11 mouse cellular contexts compared by ENCODE assay signal in the genomic region with DNA sequence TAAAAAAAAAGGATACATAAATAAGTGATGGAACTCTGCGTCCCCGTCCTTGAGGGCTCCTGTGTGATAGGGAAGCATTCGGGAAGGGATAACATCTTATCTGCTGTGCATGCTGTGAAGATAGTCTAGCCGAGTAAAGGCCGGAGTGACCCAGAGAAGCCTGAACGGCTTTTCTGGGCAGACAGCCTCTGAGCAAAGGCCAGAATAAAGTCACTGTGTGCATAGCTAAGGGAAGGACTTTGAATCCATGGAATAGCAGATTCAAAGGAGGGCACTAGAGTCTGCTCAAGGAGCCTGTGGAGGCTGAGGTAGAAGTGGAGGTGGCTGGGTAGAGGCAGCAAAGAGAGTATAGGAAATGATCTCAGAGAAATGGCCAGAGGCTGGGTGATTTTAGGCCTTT. TPM values are rescaled to one million over a fixed set of nuclear protein-coding genes. Genes with fewer than 3 reads are reported as not detected.
DNase-seq lines count a peak whose midpoint lies in the region; ATAC-seq and TF ChIP-seq lines count a peak whose summit lies in the region.
"Had no signal": no experiment of that assay in that cellular context is flagged by ENCODE, and none has a peak within 500 bp of the region (broad histone marks: within the 10 kb centered on the region; RNA-seq: fewer than 3 reads in every experiment).

No protein-coding gene starts in this region.

- 89% methylated on average over 6 of the region's 6 CpGs for WGBS in forebrain, postnatal 0 days
- WGBS in forebrain, embryonic 13.5 days, result 94% methylated on average over 6 of the region's 6 CpGs
- 58% methylated on average over 6 of the region's 6 CpGs for WGBS in kidney, adult 2 months
- WGBS in embryonic facial prominence, embryonic 10.5 days, result 90% methylated on average over 6 of the region's 6 CpGs

- H3K27ac ChIP-seq in forebrain, postnatal 0 days (ENCODE audit: low read depth, low read length), result peak overlapping the region; percentile 4; the same call in 1 of the 2 replicates
- H3K27ac ChIP-seq in forebrain, embryonic 13.5 days, result no peak overlapping the region
- peak overlapping the region; percentile 66 for H3K27ac ChIP-seq in kidney, adult 2 months (ENCODE audit: insufficient read depth, low read depth, low read length)
- H3K27ac ChIP-seq in embryonic facial prominence, embryonic 10.5 days (replicated peaks), result peak overlapping the region; percentile 79

- TF ChIP-seq CTCF in forebrain, postnatal 0 days (IDR thresholded peaks at IDR 0.05; ENCODE audit: low read depth), result no peak
- TF ChIP-seq CTCF in kidney, adult 2 months (conservative IDR thresholded peaks at IDR 0.05; ENCODE audit: insufficient read depth, insufficient read length, low read depth, low read length), result no peak

- H3K4me3 ChIP-seq in forebrain, postnatal 0 days (ENCODE audit: low read depth, low read length), result no peak overlapping the region
- H3K4me3 ChIP-seq in forebrain, embryonic 13.5 days, result no peak overlapping the region
- H3K4me3 ChIP-seq in kidney, adult 2 months (ENCODE audit: insufficient read depth, low read depth, low read length), result no peak overlapping the region
- H3K4me3 ChIP-seq in embryonic facial prominence, embryonic 10.5 days, result no peak overlapping the region
- H3K4me3 ChIP-seq: midbrain, embryonic 15.5 days had no signal

- no peak for DNase-seq in forebrain, postnatal 0 days
- peak; percentile 66 for DNase-seq in kidney, adult 2 months
- DNase-seq in kidney, postnatal 4 days, result no peak
- no peak for DNase-seq in embryonic facial prominence, embryonic 10.5 days (ENCODE audit: low spot score)
- DNase-seq in kidney, postnatal 36 days, result peak; percentile 29 to 44
- DNase-seq in right cerebral cortex, postnatal 36 days (ENCODE audit: low spot score in 2 of 2), result no peak
- DNase-seq in spleen, postnatal 36 days (ENCODE audit: low spot score in 2 of 2), result no peak
- DNase-seq: gastrocnemius, postnatal 25 days had no signal

- H3K4me2 ChIP-seq in forebrain, postnatal 0 days (ENCODE audit: low read depth), result no peak overlapping the region
- H3K4me2 ChIP-seq in forebrain, embryonic 13.5 days, result no peak overlapping the region
- H3K4me2 ChIP-seq: midbrain, embryonic 15.5 days had no signal

- ATAC-seq in forebrain, postnatal 0 days, result no peak
- no peak for ATAC-seq in forebrain, embryonic 13.5 days
- ATAC-seq: midbrain, embryonic 15.5 days had no signal

- no peaks in the 10 kb centered on the region for H3K4me1 ChIP-seq in forebrain, postnatal 0 days (ENCODE audit: insufficient read depth)
- H3K4me1 ChIP-seq in forebrain, embryonic 13.5 days, result no peaks in the 10 kb centered on the region
- H3K4me1 ChIP-seq in kidney, adult 2 months (ENCODE audit: control insufficient read depth, insufficient read depth, low read length), result peaks cover 24% of the 10 kb centered on the region
- peaks cover 32% of the 10 kb centered on the region for H3K4me1 ChIP-seq in embryonic facial prominence, embryonic 10.5 days
- H3K4me1 ChIP-seq: midbrain, embryonic 15.5 days had no signal

- no peak overlapping the region for H3K9ac ChIP-seq in forebrain, postnatal 0 days
- H3K9ac ChIP-seq in forebrain, embryonic 13.5 days, result no peak overlapping the region
- H3K9ac ChIP-seq: midbrain, embryonic 15.5 days had no signal

- peaks cover 6% of the 10 kb centered on the region for H3K36me3 ChIP-seq in forebrain, postnatal 0 days (ENCODE audit: insufficient read depth)
- H3K36me3 ChIP-seq in forebrain, embryonic 13.5 days (ENCODE audit: poor library complexity, severe bottlenecking), result 0 out of 2 replicates have a peak, but pooled peaks cover 5% of the 10 kb centered on the region
- H3K36me3 ChIP-seq in kidney, adult 2 months (ENCODE audit: control insufficient read depth, insufficient read depth, low read length), result no peaks in the 10 kb centered on the region
- H3K36me3 ChIP-seq in embryonic facial prominence, embryonic 10.5 days (replicated peaks), result peaks cover 7% of the 10 kb centered on the region; the same call in 1 of the 2 replicates
- H3K36me3 ChIP-seq: midbrain, embryonic 15.5 days had no signal

- TF ChIP-seq POLR2A in kidney, adult 2 months (IDR thresholded peaks at IDR 0.05; ENCODE audit: low read depth, low read length), result no peak

- H3K27me3 ChIP-seq in forebrain, postnatal 0 days (ENCODE audit: insufficient read depth, low read length), result no peaks in the 10 kb centered on the region
- no peaks in the 10 kb centered on the region for H3K27me3 ChIP-seq in forebrain, embryonic 13.5 days
- H3K27me3 ChIP-seq in kidney, adult 2 months (replicated peaks; ENCODE audit: control insufficient read depth, insufficient read depth, low read length), result no peaks in the 10 kb centered on the region
- H3K27me3 ChIP-seq in embryonic facial prominence, embryonic 10.5 days (replicated peaks; ENCODE audit: low read depth, poor library complexity, severe bottlenecking), result no peaks in the 10 kb centered on the region
- H3K27me3 ChIP-seq: midbrain, embryonic 15.5 days had no signal

- no peaks in the 10 kb centered on the region for H3K9me3 ChIP-seq in forebrain, postnatal 0 days (ENCODE audit: low read length)
- H3K9me3 ChIP-seq in forebrain, embryonic 13.5 days (replicated peaks), result no peaks in the 10 kb centered on the region
- no peaks in the 10 kb centered on the region for H3K9me3 ChIP-seq in embryonic facial prominence, embryonic 10.5 days
- H3K9me3 ChIP-seq: G1E; midbrain, embryonic 15.5 days had no signal

RNA-seq across cellular contexts. Expression of a gene that starts 22.3 kb away (rescaled TPM):
- total RNA-seq in forebrain, postnatal 0 days (2014; rRNA removed), result 38.6 and 42.5 TPM in 2 replicates
- polyA plus RNA-seq in forebrain, postnatal 0 days (2015; fragmentation: Nextera tagmentation; extraction: Ambion mirVana), result 6.5 and 7.4 TPM in 2 replicates
- polyA plus RNA-seq in forebrain, embryonic 13.5 days (2015; fragmentation: Nextera tagmentation; extraction: Ambion mirVana), result 4.0 and 4.3 TPM in 2 replicates
- 9.0 and 11.5 TPM in 2 replicates for polyA plus RNA-seq in kidney, adult 2 months (2012; rRNA removed)
- 3.5 and 4.0 TPM in 2 replicates for polyA plus RNA-seq in embryonic facial prominence, embryonic 10.5 days (2016; fragmentation: Nextera tagmentation; extraction: Ambion mirVana)

RNA-seq across cellular contexts. Expression of a gene that starts 32.4 kb away (rescaled TPM):
- total RNA-seq in forebrain, postnatal 0 days (2014; rRNA removed), result 12.7 and 14.6 TPM in 2 replicates
- polyA plus RNA-seq in forebrain, postnatal 0 days (2015; fragmentation: Nextera tagmentation; extraction: Ambion mirVana), result 16.4 and 16.9 TPM in 2 replicates
- 19.8 and 22.4 TPM in 2 replicates for polyA plus RNA-seq in forebrain, embryonic 13.5 days (2015; fragmentation: Nextera tagmentation; extraction: Ambion mirVana)
- 8.9 and 9.0 TPM in 2 replicates for polyA plus RNA-seq in kidney, adult 2 months (2012; rRNA removed)
- polyA plus RNA-seq in embryonic facial prominence, embryonic 10.5 days (2016; fragmentation: Nextera tagmentation; extraction: Ambion mirVana), result 20.4 and 20.6 TPM in 2 replicates

RNA-seq across cellular contexts. Expression of a gene that starts 32.5 kb away (rescaled TPM):
- 4.3 and 7.5 TPM in 2 replicates for total RNA-seq in forebrain, postnatal 0 days (2014; rRNA removed)
- 0.72 and 1.2 TPM in 2 replicates for polyA plus RNA-seq in forebrain, postnatal 0 days (2015; fragmentation: Nextera tagmentation; extraction: Ambion mirVana)
- 4.8 and 6.2 TPM in 2 replicates for polyA plus RNA-seq in forebrain, embryonic 13.5 days (2015; fragmentation: Nextera tagmentation; extraction: Ambion mirVana)
- 2.0 and 2.4 TPM in 2 replicates for polyA plus RNA-seq in kidney, adult 2 months (2012; rRNA removed)
- polyA plus RNA-seq in embryonic facial prominence, embryonic 10.5 days (2016; fragmentation: Nextera tagmentation; extraction: Ambion mirVana), result 5.6 and 6.2 TPM in 2 replicates

RNA-seq across cellular contexts. Expression of a gene that starts 38.4 kb away (rescaled TPM):
- 8.5 and 11.1 TPM in 2 replicates for total RNA-seq in forebrain, postnatal 0 days (2014; rRNA removed)
- polyA plus RNA-seq in forebrain, postnatal 0 days (2015; fragmentation: Nextera tagmentation; extraction: Ambion mirVana), result 0.13 and 0.48 TPM in 2 replicates
- 1.5 and 1.9 TPM in 2 replicates for polyA plus RNA-seq in forebrain, embryonic 13.5 days (2015; fragmentation: Nextera tagmentation; extraction: Ambion mirVana)
- 1.6 and 1.8 TPM in 2 replicates for polyA plus RNA-seq in kidney, adult 2 months (2012; rRNA removed)
- polyA plus RNA-seq in embryonic facial prominence, embryonic 10.5 days (2016; fragmentation: Nextera tagmentation; extraction: Ambion mirVana), result 1.8 and 2.8 TPM in 2 replicates

Comparison
In these comparisons a context has a peak if more than half of its experiments do, and no peak if none do; other contexts are left out.
1. DNase-seq: peak in kidney, adult 2 months (single experiment) and kidney, postnatal 36 days (2 of 2); none in forebrain, postnatal 0 days (single experiment), kidney, postnatal 4 days (0 of 2), embryonic facial prominence, embryonic 10.5 days (single experiment), right cerebral cortex, postnatal 36 days (0 of 2) and spleen, postnatal 36 days (0 of 2).